Mouse (Mus musculus) midbrain, embryonic 12.5 days (tissue): ENCODE results near the gene Kat6b. TPM values are rescaled to one million over a fixed set of nuclear protein-coding genes. Genes with fewer than 3 reads are reported as not detected.
"Not testable (repeated sequence)": the region's sequence is repeated elsewhere in the genome, so short reads cannot be mapped to it uniquely, and the experiment has no call there.

Experiments used
- ATAC-seq: fragments of 200-750 bp; cut with Nextera tagmentation; 2 replicates; pipeline ENCODE4 v1.8.0; 2017; ENCODE audit warnings: low read depth, moderate TSS enrichment, moderate library complexity; ENCODE audit not compliant: low FRiP score
- H3K27ac ChIP-seq: fragments of 300-500 bp; sonication (generic); replicated peaks from 2 replicates; pipeline ENCODE4 v1.5.1; 2016; ENCODE audit warnings: mild to moderate bottlenecking
- H3K27me3 ChIP-seq: fragments of 300-500 bp; sonication (generic); 2 replicates; pipeline ENCODE4 v1.6.1; 2016; ENCODE audit warnings: mild to moderate bottlenecking
- H3K36me3 ChIP-seq: fragments of 300-500 bp; sonication (generic); 2 replicates; pipeline ENCODE4 v1.6.1; 2016
- H3K4me1 ChIP-seq: fragments of 300-500 bp; sonication (generic); 2 replicates; pipeline ENCODE4 v1.6.1; 2016
- H3K4me2 ChIP-seq: fragments of 300-500 bp; sonication (generic); replicated peaks from 2 replicates; pipeline ENCODE4 v1.6.1; 2016; ENCODE audit warnings: mild to moderate bottlenecking, moderate library complexity
- H3K4me3 ChIP-seq: fragments of 300-500 bp; sonication (generic); 2 replicates; pipeline ENCODE4 v1.5.1; 2016; ENCODE audit warnings: mild to moderate bottlenecking
- H3K9ac ChIP-seq: fragments of 300-500 bp; sonication (generic); replicated peaks from 2 replicates; pipeline ENCODE4 v1.6.1; 2016; ENCODE audit warnings: mild to moderate bottlenecking, moderate library complexity
- H3K9me3 ChIP-seq: fragments of 300-500 bp; sonication (generic); 2 replicates; pipeline ENCODE4 v1.6.1; 2016; ENCODE audit warnings: mild to moderate bottlenecking
- WGBS: fragments of 180-500 bp; shearing (Covaris S2); methylation state at CpG from one replicate; pipeline ENCODE4 v1.1.7; 2016; 5-methylcytosine and 5-hydroxymethylcytosine counted together
- polyA plus RNA-seq: library from polyadenylated mRNA; unstranded; fragments of >200 nt; fragmentation: Nextera tagmentation; extraction: Ambion mirVana; gene quantifications from 2 replicates; pipeline ENCODE4 v1.2.1, GENCODE M21; 2016

Kat6b gene
- polyA plus RNA-seq, 1 experiment from 2014 or later: 25.4 TPM

- Histone ChIP-seq H3K36me3 (no peaks in the 10 kb centered on the region), H3K9me3 (no peaks in the 10 kb centered on the region), H3K27me3 (no peaks in the 10 kb centered on the region), H3K4me2 (no peak overlapping the region), H3K9ac (no peak overlapping the region), H3K27ac (no peak overlapping the region), H3K4me1 (peaks cover 8% of the 10 kb centered on the region), H3K4me3 (no peak overlapping the region)
- 95% methylated on average over 3 of the region's 3 CpGs for whole genome bisulfite sequencing
- ATAC-seq: no peak
Observed at GRCm38 (mm10) chr14:21485961-21486520, 4.8 kb downstream of the Kat6b start.

GRCm38 (mm10) chr14:21487135-21487534 lies 5.9 kb downstream of the Kat6b start:
- not testable (repeated sequence) for H3K4me1 ChIP-seq, H3K9ac ChIP-seq, H3K27ac ChIP-seq, H3K27me3 ChIP-seq, H3K36me3 ChIP-seq, H3K4me3 ChIP-seq, H3K4me2 ChIP-seq, H3K9me3 ChIP-seq, ATAC-seq
- WGBS: 96% methylated on average over 2 of the region's 2 CpGs

GRCm38 (mm10) chr14:21488426-21489115 lies 7.3 kb downstream of the Kat6b start:
- not testable (repeated sequence) for H3K4me1 ChIP-seq, H3K27me3 ChIP-seq, H3K9me3 ChIP-seq, H3K4me2 ChIP-seq, ATAC-seq, H3K9ac ChIP-seq, H3K4me3 ChIP-seq, H3K36me3 ChIP-seq
- WGBS: 75% methylated on average over 8 of the region's 9 CpGs
- H3K27ac ChIP-seq: peak overlapping the region; percentile 64

- no peak for ATAC-seq
- H3K4me2 ChIP-seq: no peak overlapping the region
Observed at GRCm38 (mm10) chr14:21489116-21489485, 7.9 kb downstream of the Kat6b start.

GRCm38 (mm10) chr14:21490141-21490540 lies 8.9 kb downstream of the Kat6b start:
- Histone ChIP-seq H3K9ac (no peak overlapping the region), H3K4me2 (no peak overlapping the region), H3K4me3 (no peak overlapping the region), H3K27ac (no peak overlapping the region), H3K9me3 (no peaks in the 10 kb centered on the region), H3K4me1 (peaks cover 8% of the 10 kb centered on the region), H3K27me3 (no peaks in the 10 kb centered on the region; the same call in 1 of the 2 replicates), H3K36me3 (no peaks in the 10 kb centered on the region)
- WGBS: 83% methylated on average over 4 of the region's 4 CpGs
- no peak for ATAC-seq

More at GRCm38 (mm10) chr14:21489116-21489485, 7.9 kb downstream of the Kat6b start:
- peaks cover 8% of the 10 kb centered on the region for H3K4me1 ChIP-seq
- no peaks in the 10 kb centered on the region for H3K9me3 ChIP-seq
- H3K4me3 ChIP-seq: no peak overlapping the region
- peak overlapping the region; percentile 64 for H3K27ac ChIP-seq
- no peaks in the 10 kb centered on the region; the same call in 1 of the 2 replicates for H3K27me3 ChIP-seq
- no peak overlapping the region for H3K9ac ChIP-seq
- 47% methylated on average over 3 of the region's 3 CpGs for WGBS
- H3K36me3 ChIP-seq: no peaks in the 10 kb centered on the region

GRCm38 (mm10) chr14:21498361-21498996 lies 17.2 kb downstream of the Kat6b start:
- no peaks in the 10 kb centered on the region for H3K36me3 ChIP-seq
- no peaks in the 10 kb centered on the region for H3K27me3 ChIP-seq
- H3K9ac ChIP-seq: peak overlapping the region; percentile 97
- H3K27ac ChIP-seq: peak overlapping the region; percentile 99
- ATAC-seq: no peak
- WGBS: 3% methylated on average over 7 of the region's 7 CpGs
- no peaks in the 10 kb centered on the region for H3K9me3 ChIP-seq
- peaks cover 32% of the 10 kb centered on the region for H3K4me1 ChIP-seq
- peak overlapping the region; percentile 80 for H3K4me2 ChIP-seq
- peak overlapping the region; percentile 94 for H3K4me3 ChIP-seq

GRCm38 (mm10) chr14:21499011-21499581 lies 17.9 kb downstream of the Kat6b start:
- Histone ChIP-seq H3K4me2 (peak overlapping the region; percentile 80), H3K27ac (peak overlapping the region; percentile 99), H3K27me3 (no peaks in the 10 kb centered on the region), H3K4me3 (peak overlapping the region; percentile 94), H3K36me3 (no peaks in the 10 kb centered on the region), H3K9ac (peak overlapping the region; percentile 97), H3K9me3 (no peaks in the 10 kb centered on the region), H3K4me1 (peaks cover 35% of the 10 kb centered on the region)
- WGBS: 0% methylated on average over 28 of the region's 33 CpGs
- no peak for ATAC-seq

- Histone ChIP-seq H3K9me3 (no peaks in the 10 kb centered on the region), H3K4me1 (peaks cover 35% of the 10 kb centered on the region), H3K27me3 (no peaks in the 10 kb centered on the region), H3K4me3 (peak overlapping the region; percentile 94), H3K27ac (peak overlapping the region; percentile 99), H3K9ac (peak overlapping the region; percentile 97), H3K36me3 (no peaks in the 10 kb centered on the region), H3K4me2 (peak overlapping the region; percentile 80)
- ATAC-seq: peak; percentile 6
- WGBS: 2% methylated on average over 45 of the region's 57 CpGs
Observed at GRCm38 (mm10) chr14:21499631-21500153, 18.5 kb downstream of the Kat6b start.

GRCm38 (mm10) chr14:21500154-21501047 lies 19.2 kb downstream of the Kat6b start:
- H3K9ac ChIP-seq: peak overlapping the region; percentile 97
- H3K4me3 ChIP-seq: peak overlapping the region; percentile 94
- WGBS: under 1% methylated on average over 70 of the region's 75 CpGs
- no peaks in the 10 kb centered on the region for H3K27me3 ChIP-seq
- H3K27ac ChIP-seq: peak overlapping the region; percentile 99
- H3K36me3 ChIP-seq: no peaks in the 10 kb centered on the region
- H3K4me2 ChIP-seq: peak overlapping the region; percentile 80
- ATAC-seq: peak; percentile 95
- H3K9me3 ChIP-seq: no peaks in the 10 kb centered on the region
- H3K4me1 ChIP-seq: peaks cover 37% of the 10 kb centered on the region

GRCm38 (mm10) chr14:21501048-21501657 lies 19.9 kb downstream of the Kat6b start:
- H3K9me3 ChIP-seq: no peaks in the 10 kb centered on the region
- H3K9ac ChIP-seq: peak overlapping the region; percentile 75
- H3K4me3 ChIP-seq: peak overlapping the region; percentile 94
- H3K27ac ChIP-seq: peak overlapping the region; percentile 99
- under 1% methylated on average over 28 of the region's 38 CpGs for WGBS
- H3K4me2 ChIP-seq: peak overlapping the region; percentile 58
- no peaks in the 10 kb centered on the region for H3K27me3 ChIP-seq
- peak; percentile 25 for ATAC-seq
- peaks cover 3% of the 10 kb centered on the region; the same call in 1 of the 2 replicates for H3K36me3 ChIP-seq
- peaks cover 37% of the 10 kb centered on the region for H3K4me1 ChIP-seq

GRCm38 (mm10) chr14:21505036-21505435 lies 23.8 kb downstream of the Kat6b start:
- WGBS: 86% methylated on average over 4 of the region's 4 CpGs

More at GRCm38 (mm10) chr14:21505036-21505435, 23.8 kb downstream of the Kat6b start:
- no peak overlapping the region for H3K9ac ChIP-seq
- H3K4me3 ChIP-seq: no peak overlapping the region
- peaks cover 26% of the 10 kb centered on the region for H3K4me1 ChIP-seq
- H3K36me3 ChIP-seq: peaks cover 6% of the 10 kb centered on the region; the same call in 1 of the 2 replicates
- H3K27ac ChIP-seq: no peak overlapping the region
- H3K27me3 ChIP-seq: no peaks in the 10 kb centered on the region
- H3K9me3 ChIP-seq: no peaks in the 10 kb centered on the region
- ATAC-seq: no peak
- H3K4me2 ChIP-seq: no peak overlapping the region
